Mouse (Mus musculus) megakaryocyte, adult 5-6 weeks (primary cell): ENCODE results near the gene Ptchd4. TPM values are rescaled to one million over a fixed set of nuclear protein-coding genes. Genes with fewer than 3 reads are reported as not detected.

ENCODE experiments used
- ATAC-seq: 2 replicates; pipeline ENCODE4 v1.8.0; 2016; ENCODE audit warnings: mild to moderate bottlenecking, inconsistent platforms; ENCODE audit not compliant: poor library complexity, severe bottlenecking
- total RNA-seq, 2 experiments: library from RNA; stranded (forward) in 1 of 2; stranded (reverse) in 1 of 2; fragments of 153-499, 151-499 nt in 1 of 2; fragments of 221-1000, 200-1000 nt in 1 of 2; gene quantifications; 2 replicates each; pipeline versions ENCODE4 v1.2.3 to v1.2.4; 2015 to 2017

Ptchd4 gene
- total RNA-seq (2015), result not detected in 2 replicates
- total RNA-seq (2017), result not detected in 2 replicates

- ATAC-seq, result no peak
Measured at GRCm38 (mm10) chr17:42315669-42316611, at the start of gene Ptchd4. Gene Ptchd4 (plus strand): TSS chr17:42315947.

GRCm38 (mm10) chr17:42276861-42277260 is 38.9 kb upstream of the Ptchd4 start:
- no peak for ATAC-seq

- ATAC-seq, result no peak
Measured at GRCm38 (mm10) chr17:42284391-42284790, 31.4 kb upstream of the Ptchd4 start.

- no peak for ATAC-seq
Measured at GRCm38 (mm10) chr17:42286255-42286654, 29.5 kb upstream of the Ptchd4 start.

- no peak for ATAC-seq
Measured at GRCm38 (mm10) chr17:42290341-42290740, 25.4 kb upstream of the Ptchd4 start.

- no peak for ATAC-seq
Measured at GRCm38 (mm10) chr17:42291793-42292192, 24.0 kb upstream of the Ptchd4 start.

- no peak for ATAC-seq
Measured at GRCm38 (mm10) chr17:42297986-42298385, 17.8 kb upstream of the Ptchd4 start.

GRCm38 (mm10) chr17:42299681-42300080 is 16.1 kb upstream of the Ptchd4 start:
- no peak for ATAC-seq

- ATAC-seq, result no peak
Measured at GRCm38 (mm10) chr17:42303062-42303577, 12.6 kb upstream of the Ptchd4 start.

- ATAC-seq, result no peak
Measured at GRCm38 (mm10) chr17:42304262-42304661, 11.5 kb upstream of the Ptchd4 start.

GRCm38 (mm10) chr17:42307001-42307400 is 8.7 kb upstream of the Ptchd4 start:
- no peak for ATAC-seq

GRCm38 (mm10) chr17:42310136-42310535 is 5.6 kb upstream of the Ptchd4 start:
- ATAC-seq, result no peak

GRCm38 (mm10) chr17:42316612-42316982 is 850 bp downstream of the Ptchd4 start:
- ATAC-seq, result no peak

GRCm38 (mm10) chr17:42335787-42336186 is 20.0 kb downstream of the Ptchd4 start:
- no peak for ATAC-seq

- ATAC-seq, result no peak
Measured at GRCm38 (mm10) chr17:42336571-42336970, 20.8 kb downstream of the Ptchd4 start.

GRCm38 (mm10) chr17:42346027-42346426 is 30.3 kb downstream of the Ptchd4 start:
- no peak for ATAC-seq

- no peak for ATAC-seq
Measured at GRCm38 (mm10) chr17:42358481-42358880, 42.7 kb downstream of the Ptchd4 start.

GRCm38 (mm10) chr17:42363085-42363710 is 47.5 kb downstream of the Ptchd4 start:
- ATAC-seq, result no peak

- no peak for ATAC-seq
Measured at GRCm38 (mm10) chr17:42364716-42365115, 49.0 kb downstream of the Ptchd4 start.

GRCm38 (mm10) chr17:42374881-42375280 is 59.1 kb downstream of the Ptchd4 start:
- ATAC-seq, result no peak

- ATAC-seq, result no peak
Measured at GRCm38 (mm10) chr17:42393086-42393485, 77.3 kb downstream of the Ptchd4 start.

GRCm38 (mm10) chr17:42395299-42395698 is 79.6 kb downstream of the Ptchd4 start:
- ATAC-seq, result no peak
